Mouse (Mus musculus): ENCODE data around the gene Tomm40. TPM values are rescaled to one million over a fixed set of nuclear protein-coding genes. Genes with fewer than 3 reads are reported as not detected.

Gene Tomm40
- total and polyA plus RNA-seq, 2 experiments from 2014 or later = 133 to 161 TPM

GRCm38 (mm10) chr7:19695213-19695594 is 20.0 kb downstream of the Tomm40 start:
- peak overlapping the region; percentile 44 for H3K27ac ChIP-seq (ENCODE audit: low read depth, low read length)
- H3K9me3 ChIP-seq (ENCODE audit: low read length) = no peaks in the 10 kb centered on the region
- no peaks in the 10 kb centered on the region for H3K36me3 ChIP-seq (ENCODE audit: insufficient read depth, low read length)
- ATAC-seq (ENCODE audit: low FRiP score) (no peak), DNase-seq (ENCODE audit: low spot score) (no peak)
- 0 out of 2 replicates have a peak, but pooled peaks cover 6% of the 10 kb centered on the region for H3K4me1 ChIP-seq (ENCODE audit: insufficient read depth, low read length)
- no peak for TF ChIP-seq CTCF (IDR thresholded peaks at IDR 0.05)
- WGBS = 63% methylated on average over 8 of the region's 8 CpGs
- no peak overlapping the region for H3K4me2 ChIP-seq (ENCODE audit: low read depth, low read length, poor library complexity, severe bottlenecking)
- H3K4me3 ChIP-seq (ENCODE audit: low read depth, low read length) = no peak overlapping the region
- no peaks in the 10 kb centered on the region for H3K27me3 ChIP-seq (ENCODE audit: insufficient read depth, low read length)
- no peak overlapping the region for H3K9ac ChIP-seq (replicated peaks; ENCODE audit: low read length, poor library complexity, severe bottlenecking)

DNA sequence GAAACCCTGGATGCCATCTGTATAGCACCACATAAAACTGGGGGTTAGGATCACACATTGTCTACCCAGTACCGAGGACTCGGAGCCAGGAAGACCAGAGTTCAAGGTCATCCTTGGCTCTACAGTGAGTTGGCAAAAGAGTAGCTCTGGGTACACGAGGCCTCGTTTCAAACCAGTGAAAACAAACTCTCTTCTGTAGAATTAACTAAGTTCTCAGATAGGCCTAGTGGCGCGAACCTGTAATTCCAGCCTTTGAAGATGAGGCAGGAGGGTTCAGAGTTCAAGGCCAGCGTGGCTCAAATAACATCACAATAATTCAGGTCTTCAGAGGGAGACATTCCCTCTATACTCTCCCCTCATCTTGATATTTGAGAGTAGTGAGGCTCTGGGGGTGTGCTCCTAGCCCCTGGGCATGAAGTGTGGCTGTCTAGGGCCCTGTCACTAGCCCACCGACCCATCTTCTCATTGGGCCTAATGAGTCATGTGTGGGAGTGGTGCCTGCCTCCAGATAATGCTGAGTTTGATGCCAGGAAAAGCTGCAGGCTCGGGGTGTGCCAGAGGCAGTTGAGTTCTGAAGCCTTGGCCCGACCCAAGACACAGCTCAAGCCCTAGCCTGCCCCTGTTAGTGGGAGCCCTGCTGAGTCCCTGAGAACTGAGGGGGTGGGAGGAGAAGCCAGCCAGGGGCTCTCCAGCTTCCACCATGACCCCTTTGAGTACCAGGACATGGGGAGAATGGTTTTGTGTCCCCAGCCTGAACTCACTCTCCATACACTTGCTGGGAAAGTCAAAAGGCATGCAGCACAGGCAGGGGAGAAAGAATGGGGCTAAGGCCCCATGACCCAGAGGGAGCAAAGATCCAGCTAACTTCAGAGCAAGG is 20.7 kb downstream of the Tomm40 start:
- TF ChIP-seq CTCF (IDR thresholded peaks at IDR 0.05) = no peak
- Histone ChIP-seq H3K4me3 (ENCODE audit: low read depth, low read length) (no peak overlapping the region), H3K4me1 (ENCODE audit: insufficient read depth, low read length) (0 out of 2 replicates have a peak, but pooled peaks cover 6% of the 10 kb centered on the region), H3K27ac (ENCODE audit: low read depth, low read length) (peak overlapping the region; percentile 44), H3K9ac (replicated peaks; ENCODE audit: low read length, poor library complexity, severe bottlenecking) (no peak overlapping the region), H3K36me3 (ENCODE audit: insufficient read depth, low read length) (no peaks in the 10 kb centered on the region), H3K4me2 (ENCODE audit: low read depth, low read length, poor library complexity, severe bottlenecking) (no peak overlapping the region), H3K9me3 (ENCODE audit: low read length) (no peaks in the 10 kb centered on the region), H3K27me3 (ENCODE audit: insufficient read depth, low read length) (no peaks in the 10 kb centered on the region)
- WGBS = 87% methylated on average over 10 of the region's 10 CpGs
- ATAC-seq (ENCODE audit: low FRiP score) (no peak), DNase-seq (ENCODE audit: low spot score) (peak; percentile 18)

- WGBS = 36% methylated on average over 9 of the region's 10 CpGs
- TF ChIP-seq CTCF (IDR thresholded peaks at IDR 0.05) = no peak
- Histone ChIP-seq H3K27ac (ENCODE audit: low read depth, low read length) (peak overlapping the region; percentile 44), H3K4me1 (ENCODE audit: insufficient read depth, low read length) (no peaks in the 10 kb centered on the region), H3K4me2 (ENCODE audit: low read depth, low read length, poor library complexity, severe bottlenecking) (no peak overlapping the region), H3K36me3 (ENCODE audit: insufficient read depth, low read length) (no peaks in the 10 kb centered on the region), H3K4me3 (ENCODE audit: low read depth, low read length) (no peak overlapping the region), H3K9me3 (ENCODE audit: low read length) (no peaks in the 10 kb centered on the region), H3K27me3 (ENCODE audit: insufficient read depth, low read length) (no peaks in the 10 kb centered on the region), H3K9ac (replicated peaks; ENCODE audit: low read length, poor library complexity, severe bottlenecking) (no peak overlapping the region)
- DNase-seq (ENCODE audit: low spot score) (peak; percentile 83), ATAC-seq (ENCODE audit: low FRiP score) (peak; percentile 79)
Observed at GRCm38 (mm10) chr7:19693421-19693820, 21.8 kb downstream of the Tomm40 start.

- peak within 1 kb of the TSS; percentile 62; the same call in 1 of the 2 replicates for H3K27ac ChIP-seq (ENCODE audit: low read depth, low read length)
- H3K9ac ChIP-seq (replicated peaks; ENCODE audit: low read length, poor library complexity, severe bottlenecking) = no peak within 1 kb of the TSS
- no peak within 1 kb of the TSS for H3K4me3 ChIP-seq (ENCODE audit: low read depth, low read length)
- no peaks in the 10 kb centered on the region for H3K27me3 ChIP-seq (ENCODE audit: insufficient read depth, low read length)
- no peak for ATAC-seq (ENCODE audit: low FRiP score)
- H3K4me2 ChIP-seq (ENCODE audit: low read depth, low read length, poor library complexity, severe bottlenecking) = no peak within 1 kb of the TSS
- WGBS = 55% methylated on average over 28 of the region's 28 CpGs
- TF ChIP-seq CTCF (IDR thresholded peaks at IDR 0.05) = no peak
- no peaks in the 10 kb centered on the region for H3K4me1 ChIP-seq (ENCODE audit: insufficient read depth, low read length)
- no peaks in the 10 kb centered on the region for H3K36me3 ChIP-seq (ENCODE audit: insufficient read depth, low read length)
- H3K9me3 ChIP-seq (ENCODE audit: low read length) = no peaks in the 10 kb centered on the region
- no peak for DNase-seq (ENCODE audit: low spot score)
Observed at GRCm38 (mm10) chr7:19691873-19692865, 23.1 kb downstream of the Tomm40 start, which contains the start of gene Apoc1. Apoc1 (minus strand) TSS chr7:19692660.

DNA sequence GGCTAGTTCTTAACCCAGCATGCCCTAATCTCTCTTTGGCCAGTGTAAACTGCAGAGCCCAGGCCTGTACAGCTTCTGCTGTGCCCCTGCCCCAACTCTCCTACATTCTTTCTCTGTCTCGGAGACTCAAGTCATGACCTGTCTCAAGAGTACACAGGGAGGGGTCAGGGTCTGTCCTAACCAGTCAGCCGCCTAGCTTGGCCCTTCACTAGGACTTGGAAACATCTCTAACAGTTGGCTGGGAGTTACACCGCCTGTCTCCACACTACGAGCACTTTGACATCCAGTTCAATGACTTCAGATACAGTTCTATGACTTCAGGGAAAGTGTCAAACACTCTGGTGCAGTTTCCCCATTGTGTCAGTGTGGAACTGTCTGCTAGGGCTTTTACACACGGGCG is 23.8 kb downstream of the Tomm40 start:
- Histone ChIP-seq H3K4me2 (ENCODE audit: low read depth, low read length, poor library complexity, severe bottlenecking) (no peak overlapping the region), H3K27ac (ENCODE audit: low read depth, low read length) (no peak overlapping the region), H3K36me3 (ENCODE audit: insufficient read depth, low read length) (no peaks in the 10 kb centered on the region), H3K27me3 (ENCODE audit: insufficient read depth, low read length) (no peaks in the 10 kb centered on the region), H3K9me3 (ENCODE audit: low read length) (no peaks in the 10 kb centered on the region), H3K4me1 (ENCODE audit: insufficient read depth, low read length) (no peaks in the 10 kb centered on the region), H3K9ac (replicated peaks; ENCODE audit: low read length, poor library complexity, severe bottlenecking) (no peak overlapping the region), H3K4me3 (ENCODE audit: low read depth, low read length) (no peak overlapping the region)
- no peak for DNase-seq (ENCODE audit: low spot score)
- WGBS = 83% methylated on average over 6 of the region's 6 CpGs
- ATAC-seq (ENCODE audit: low FRiP score) = no peak
- TF ChIP-seq CTCF (IDR thresholded peaks at IDR 0.05) = no peak
